Mouse (Mus musculus): ENCODE results near the gene Chmp4b. TPM values are rescaled to one million over a fixed set of nuclear protein-coding genes. Genes with fewer than 3 reads are reported as not detected.

Chmp4b gene
- total RNA-seq, 4 experiments from 2014 or later = 119 to 132 (median 124) TPM

- DNase-seq (ENCODE audit: low spot score) = no peak
These were observed 65.6 kb downstream of the Chmp4b start for GRCm38 (mm10) chr2:154717081-154717480.

- DNase-seq (ENCODE audit: low spot score) = no peak
These were observed 67.5 kb downstream of the Chmp4b start for GRCm38 (mm10) chr2:154718855-154719556.

- DNase-seq (ENCODE audit: low spot score) = no peak
These were observed 68.8 kb downstream of the Chmp4b start for GRCm38 (mm10) chr2:154720315-154720714.

- no peak for DNase-seq (ENCODE audit: low spot score)
These were observed 72.0 kb downstream of the Chmp4b start for GRCm38 (mm10) chr2:154723473-154723872.

GRCm38 (mm10) chr2:154729737-154730136, 78.2 kb downstream of the Chmp4b start:
- no peak for DNase-seq (ENCODE audit: low spot score)

- no peak for DNase-seq (ENCODE audit: low spot score)
These were observed 79.3 kb downstream of the Chmp4b start for GRCm38 (mm10) chr2:154730841-154731240.

- no peak for DNase-seq (ENCODE audit: low spot score)
These were observed 80.4 kb downstream of the Chmp4b start for GRCm38 (mm10) chr2:154731916-154732315.

GRCm38 (mm10) chr2:154732503-154733141, 81.1 kb downstream of the Chmp4b start:
- DNase-seq (ENCODE audit: low spot score) = no peak

- no peak for DNase-seq (ENCODE audit: low spot score)
These were observed 83.5 kb downstream of the Chmp4b start for GRCm38 (mm10) chr2:154734977-154735376.

GRCm38 (mm10) chr2:154735416-154735815, 83.9 kb downstream of the Chmp4b start:
- DNase-seq (ENCODE audit: low spot score) = no peak

GRCm38 (mm10) chr2:154735986-154736385, 84.5 kb downstream of the Chmp4b start:
- no peak for DNase-seq (ENCODE audit: low spot score)

- no peak for DNase-seq (ENCODE audit: low spot score)
These were observed 87.1 kb downstream of the Chmp4b start for GRCm38 (mm10) chr2:154738621-154739020.

GRCm38 (mm10) chr2:154742911-154743819, 91.7 kb downstream of the Chmp4b start:
- DNase-seq (ENCODE audit: low spot score) = no peak

GRCm38 (mm10) chr2:154743915-154744314, 92.4 kb downstream of the Chmp4b start:
- no peak for DNase-seq (ENCODE audit: low spot score)

Other genes starting within 250 kb of the Chmp4b start
- gene Snta1, start 243.6 kb upstream of the Chmp4b start, total RNA-seq (2022) = 10 to 100 TPM; 69.1 to 74.1 (median 72.8) TPM
- gene Cbfa2t2, start 215.2 kb upstream of the Chmp4b start, total RNA-seq (2022) = 10 to 100 TPM; 11.6 to 22.2 (median 16.0) TPM
- gene 1700003F12Rik, start 104.6 kb upstream of the Chmp4b start, total RNA-seq (2022) = not detected
- gene Actl10, start 99.9 kb upstream of the Chmp4b start, total RNA-seq (2022) = not detected
- 1 to 10 TPM in 1 of 4 experiments, under 1 TPM in 3; 0.25 to 1.2 (median 0.60) TPM for gene Necab3, start 92.8 kb upstream of the Chmp4b start, total RNA-seq (2022)
- gene E2f1, start 81.8 kb upstream of the Chmp4b start, total RNA-seq (2022) = 1 to 10 TPM in 1 of 4 experiments, under 1 TPM in 3; 0.25 to 1.2 (median 0.47) TPM
- gene Pxmp4, start 48.0 kb upstream of the Chmp4b start, total RNA-seq (2022) = 10 to 100 TPM; 25.0 to 31.0 (median 27.2) TPM
- 1 to 10 TPM; 2.4 to 4.3 (median 2.7) TPM for gene Zfp341, start 38.4 kb upstream of the Chmp4b start, total RNA-seq (2022)
- gene 4930519P11Rik, start 38.3 kb upstream of the Chmp4b start, total RNA-seq (2022) = not detected
- gene Gm14214, start 118.3 kb downstream of the Chmp4b start, total RNA-seq (2022) = not detected
- 10 to 100 TPM; 81.3 to 93.0 (median 90.0) TPM for gene Raly, start 139.4 kb downstream of the Chmp4b start, total RNA-seq (2022)
- gene a, start 139.7 kb downstream of the Chmp4b start, total RNA-seq (2022) = not detected
- gene Eif2s2, start 241.2 kb downstream of the Chmp4b start, total RNA-seq (2022) = 10 to 100 TPM; 54.7 to 61.0 (median 55.7) TPM

All from heart, adult 8-10 months (tissue).